Mouse (Mus musculus) CH12.LX (cell line): ENCODE measurements at regions not wholly inside any gene's neighbourhood (a gene's known extent, or its start where the extent isn't known, plus 50 kb on each side); places are given as distances from the start of the nearest gene placed in this dataset.

Source experiments
- DNase-seq: peaks from one replicate; pipeline ENCODE4 v3.0.0-alpha.2; 2013; ENCODE audit errors: extremely low read depth
- H3K27ac ChIP-seq: 2 replicates; pipeline ENCODE4 v1.5.1; 2012; ENCODE audit warnings: low read depth, mild to moderate bottlenecking, control low read depth, moderate library complexity; ENCODE audit not compliant: insufficient read depth
- H3K27me3 ChIP-seq: replicated peaks from 2 replicates; pipeline ENCODE3; 2012; ENCODE audit warnings: inconsistent platforms
- H3K36me3 ChIP-seq, 2 experiments: replicated peaks in 1 of 2; 2 replicates each; pipeline versions ENCODE3 to v1.6.1; 2012; ENCODE audit warnings: inconsistent platforms in 1 of 2, low read length in 1 of 2, mild to moderate bottlenecking in 1 of 2, mixed read lengths in 1 of 2, moderate library complexity in 1 of 2; ENCODE audit not compliant: control insufficient read depth in 1 of 2, insufficient read depth in 1 of 2
- H3K4me1 ChIP-seq, 2 experiments: 2 replicates each; pipeline ENCODE4 v1.6.1; 2012; ENCODE audit warnings: inconsistent platforms in 1 of 2, moderate library complexity in 1 of 2; ENCODE audit not compliant: insufficient read depth in 2 of 2, control insufficient read depth in 1 of 2
- H3K4me2 ChIP-seq: 2 replicates; pipeline ENCODE4 v1.6.1; 2012; ENCODE audit warnings: low read depth, mild to moderate bottlenecking, control low read depth; ENCODE audit not compliant: poor library complexity, insufficient read depth, severe bottlenecking
- H3K4me3 ChIP-seq, 3 experiments: fragments of 150-350 bp in 1 of 3; sonication (generic) in 1 of 3; replicated peaks in 1 of 3; 2 replicates each; pipeline versions ENCODE3 to v1.5.1; 2011 to 2012; ENCODE audit warnings: low read depth in 2 of 3, low read length in 2 of 3, mild to moderate bottlenecking in 2 of 3, moderate library complexity in 2 of 3, control low read depth in 1 of 3, improper control_type of control experiment in 1 of 3, inconsistent platforms in 1 of 3, mixed read lengths in 1 of 3; ENCODE audit not compliant: poor library complexity in 1 of 3
- H3K79me2 ChIP-seq: replicated peaks from 2 replicates; pipeline ENCODE4 v1.6.1; 2012; ENCODE audit warnings: mild to moderate bottlenecking, moderate library complexity; ENCODE audit not compliant: control insufficient read depth, poor library complexity, insufficient read depth, severe bottlenecking; ENCODE audit errors: extremely low read depth
- H3K9ac ChIP-seq: 2 replicates; pipeline ENCODE4 v1.6.1; 2012; ENCODE audit warnings: low read depth, mild to moderate bottlenecking, control low read depth, moderate library complexity; ENCODE audit not compliant: insufficient read depth
- H3K9me3 ChIP-seq: replicated peaks from 2 replicates; pipeline ENCODE3; 2012; ENCODE audit warnings: low read length, inconsistent platforms, mixed read lengths
- E2F4 ChIP-seq: IDR thresholded peaks from 2 replicates; pipeline ENCODE4 v1.6.1; 2011; ENCODE audit warnings: low read depth, low read length, improper control_type of control experiment; ENCODE audit not compliant: insufficient replicate concordance
- ELF1 ChIP-seq: IDR thresholded peaks from 2 replicates; pipeline ENCODE4 v1.6.1; 2014; ENCODE audit warnings: low read depth, mild to moderate bottlenecking, inconsistent platforms, low read length, improper control_type of control experiment
- ETS1 ChIP-seq: conservative IDR thresholded peaks from 2 replicates; pipeline ENCODE4 v1.6.1; 2012; ENCODE audit warnings: low read depth, mild to moderate bottlenecking, inconsistent platforms, low read length, improper control_type of control experiment, moderate library complexity
- HCFC1 ChIP-seq: IDR thresholded peaks from 2 replicates; pipeline ENCODE4 v1.6.1; 2012; ENCODE audit warnings: low read depth, mild to moderate bottlenecking, inconsistent platforms, low read length, improper control_type of control experiment
- IRF4 ChIP-seq: IDR thresholded peaks from 2 replicates; pipeline ENCODE4 v1.6.1; 2014; ENCODE audit warnings: low read depth, mild to moderate bottlenecking, inconsistent platforms, low read length, improper control_type of control experiment
- JUND ChIP-seq: conservative IDR thresholded peaks from 2 replicates; pipeline ENCODE4 v1.6.1; 2011; ENCODE audit warnings: low read depth, low read length, improper control_type of control experiment
- MAX ChIP-seq: IDR thresholded peaks from 2 replicates; pipeline ENCODE4 v1.6.1; 2011; ENCODE audit warnings: low read length, improper control_type of control experiment
- MAZ ChIP-seq: IDR thresholded peaks from 2 replicates; pipeline ENCODE4 v1.6.1; 2012; ENCODE audit warnings: low read depth, mild to moderate bottlenecking, inconsistent platforms, low read length, improper control_type of control experiment, moderate library complexity
- MXI1 ChIP-seq: IDR thresholded peaks from 2 replicates; pipeline ENCODE4 v1.6.1; 2011; ENCODE audit warnings: mild to moderate bottlenecking, low read depth, low read length, improper control_type of control experiment
- MYC ChIP-seq: IDR thresholded peaks from 2 replicates; pipeline ENCODE4 v1.6.1; 2011; ENCODE audit warnings: low read depth, mild to moderate bottlenecking, improper control_type of control experiment, low read length
- NRF1 ChIP-seq: IDR thresholded peaks from 2 replicates; pipeline ENCODE4 v1.6.1; 2014; ENCODE audit warnings: low read depth, mild to moderate bottlenecking, inconsistent platforms, low read length, improper control_type of control experiment, moderate library complexity
- PAX5 ChIP-seq: IDR thresholded peaks from 2 replicates; pipeline ENCODE4 v1.6.1; 2012; ENCODE audit warnings: low read length, inconsistent platforms, mixed read lengths
- POLR2AphosphoS2 ChIP-seq: IDR thresholded peaks from 2 replicates; pipeline ENCODE4 v1.6.1; 2011; ENCODE audit warnings: low read depth, low read length, improper control_type of control experiment
- RCOR1 ChIP-seq: conservative IDR thresholded peaks from 2 replicates; pipeline ENCODE4 v1.6.1; 2012; ENCODE audit warnings: low read depth, mild to moderate bottlenecking, inconsistent platforms, low read length, improper control_type of control experiment
- SMC3 ChIP-seq: IDR thresholded peaks from 2 replicates; pipeline ENCODE4 v1.6.1; 2011; ENCODE audit warnings: low read depth, low read length, improper control_type of control experiment
- TBP ChIP-seq: conservative IDR thresholded peaks from 2 replicates; pipeline ENCODE4 v1.6.1; 2011; ENCODE audit warnings: low read depth, low read length, improper control_type of control experiment
- TCF12 ChIP-seq: IDR thresholded peaks from 2 replicates; pipeline ENCODE4 v1.6.1; 2014; ENCODE audit warnings: low read depth, mild to moderate bottlenecking, inconsistent platforms, low read length, improper control_type of control experiment
- UBTF ChIP-seq: IDR thresholded peaks from 2 replicates; pipeline ENCODE4 v1.6.1; 2012; ENCODE audit warnings: low read depth, mild to moderate bottlenecking, inconsistent platforms, low read length, improper control_type of control experiment, moderate library complexity
- ZKSCAN1 ChIP-seq: IDR thresholded peaks from 2 replicates; pipeline ENCODE4 v1.6.1; 2012; ENCODE audit warnings: low read depth, inconsistent platforms, low read length, improper control_type of control experiment, borderline replicate concordance
- ZMIZ1 ChIP-seq: IDR thresholded peaks from 2 replicates; pipeline ENCODE4 v1.6.1; 2012; ENCODE audit warnings: low read depth, mild to moderate bottlenecking, inconsistent platforms, low read length, improper control_type of control experiment
- dilution Hi-C: fragments of 300-500 bp; cut with MboI; formaldehyde crosslinking; loops from 2 replicates; pipeline ENCODE4 v1.14.3; 2020; ENCODE audit warnings: low sequenced_read_pairs; ENCODE audit not compliant: extremely low pct_unique_long_range_greater_than_20kb, extremely low pct_ligation_motif_present
- in situ Hi-C: fragments of 300-500 bp; cut with MboI; formaldehyde crosslinking; loops from 3 replicates; pipeline ENCODE4 v1.14.3; 2019; ENCODE audit warnings: low sequenced_read_pairs, low pct_ligation_motif_present, low pct_unique_long_range_greater_than_20kb, mixed read lengths

GRCm38 (mm10) chr12:86814740-86815139 lies 69.9 kb downstream of the Irf2bpl start:
- DNase-seq = no peak
- no peak overlapping the region for H3K4me3 ChIP-seq
- H3K4me1 ChIP-seq = peaks cover 40 to 79% of the 10 kb centered on the region in 2 experiments
- in situ Hi-C loops (no loop called here), dilution Hi-C loops (no loop called here)
- TF ChIP-seq TBP (no peak), ETS1 (no peak), MYC (no peak), JUND (no peak), MAZ (no peak), POLR2AphosphoS2 (no peak), ZMIZ1 (no peak), ZKSCAN1 (no peak), IRF4 (no peak), PAX5 (no peak), HCFC1 (no peak), RCOR1 (no peak), SMC3 (no peak), MAX (no peak), UBTF (no peak), E2F4 (no peak), TCF12 (no peak), NRF1 (no peak), MXI1 (no peak), ELF1 (no peak)
- H3K9me3 ChIP-seq = peaks cover 2% of the 10 kb centered on the region
- H3K4me2 ChIP-seq = no peak overlapping the region
- no peaks in the 10 kb centered on the region for H3K27me3 ChIP-seq
- no peaks in the 10 kb centered on the region for H3K36me3 ChIP-seq
- no peak overlapping the region for H3K9ac ChIP-seq
- no peaks in the 10 kb centered on the region for H3K79me2 ChIP-seq
- no peak overlapping the region for H3K27ac ChIP-seq
